Mouse (Mus musculus) intestine, embryonic 15.5 days (tissue): ENCODE results near the gene Gm20388. TPM values are rescaled to one million over a fixed set of nuclear protein-coding genes. Genes with fewer than 3 reads are reported as not detected.
A peak's percentile ranks its signal among the peaks of the same experiment; 100 is the strongest.

ENCODE experiments used
- ATAC-seq: fragments of 200-750 bp; cut with Nextera tagmentation; 2 replicates; pipeline ENCODE4 v1.8.0; 2017; ENCODE audit warnings: moderate TSS enrichment, moderate library complexity
- H3K27ac ChIP-seq: fragments of 300-500 bp; sonication (generic); 2 replicates; pipeline ENCODE4 v1.5.1; 2015; ENCODE audit warnings: mild to moderate bottlenecking, inconsistent platforms
- H3K27me3 ChIP-seq: fragments of 300-500 bp; sonication (generic); replicated peaks from 2 replicates; pipeline ENCODE4 v1.6.1; 2015; ENCODE audit warnings: inconsistent platforms
- H3K36me3 ChIP-seq: fragments of 300-500 bp; sonication (generic); 2 replicates; pipeline ENCODE4 v1.6.1; 2015; ENCODE audit warnings: inconsistent platforms
- H3K4me1 ChIP-seq: fragments of 300-500 bp; sonication (generic); replicated peaks from 2 replicates; pipeline ENCODE4 v1.6.1; 2015; ENCODE audit warnings: inconsistent platforms
- H3K4me2 ChIP-seq: fragments of 300-500 bp; sonication (generic); replicated peaks from 2 replicates; pipeline ENCODE4 v1.6.1; 2015; ENCODE audit warnings: mild to moderate bottlenecking, inconsistent platforms
- H3K4me3 ChIP-seq: fragments of 300-500 bp; sonication (generic); replicated peaks from 2 replicates; pipeline ENCODE4 v1.5.1; 2015; ENCODE audit warnings: inconsistent platforms
- H3K9ac ChIP-seq: fragments of 300-500 bp; sonication (generic); 2 replicates; pipeline ENCODE4 v1.6.1; 2015; ENCODE audit warnings: inconsistent platforms
- H3K9me3 ChIP-seq: fragments of 300-500 bp; sonication (generic); 2 replicates; pipeline ENCODE4 v1.6.1; 2016; ENCODE audit warnings: inconsistent platforms
- WGBS: fragments of 180-500 bp; shearing (Covaris S2); methylation state at CpG from one replicate; pipeline ENCODE4 v1.1.7; 2015; 5-methylcytosine and 5-hydroxymethylcytosine counted together
- polyA plus RNA-seq: library from polyadenylated mRNA; unstranded; fragments of >200 nt; fragmentation: Nextera tagmentation; extraction: Ambion mirVana; gene quantifications from 2 replicates; pipeline ENCODE4 v1.2.1, GENCODE M21; 2015

Gm20388 gene
- polyA plus RNA-seq, 1 experiment from 2014 or later: not detected

GRCm38 (mm10) chr8:120498926-120499605 lies 588.4 kb downstream of the Gm20388 start:
- WGBS: 29% methylated on average over 9 of the region's 9 CpGs
- no peak overlapping the region for H3K9ac ChIP-seq
- peak overlapping the region; percentile 36 for H3K4me2 ChIP-seq
- no peaks in the 10 kb centered on the region for H3K27me3 ChIP-seq
- no peaks in the 10 kb centered on the region for H3K9me3 ChIP-seq
- H3K36me3 ChIP-seq: no peaks in the 10 kb centered on the region
- ATAC-seq: peak; percentile 84
- no peak overlapping the region for H3K4me3 ChIP-seq
- peak overlapping the region; percentile 64 for H3K27ac ChIP-seq
- H3K4me1 ChIP-seq: peaks cover 77% of the 10 kb centered on the region

GRCm38 (mm10) chr8:120500701-120501261 lies 590.1 kb downstream of the Gm20388 start:
- H3K4me3 ChIP-seq: no peak overlapping the region

GRCm38 (mm10) chr8:120501426-120501825 lies 590.8 kb downstream of the Gm20388 start:
- Histone ChIP-seq H3K36me3 (no peaks in the 10 kb centered on the region), H3K4me1 (peaks cover 84% of the 10 kb centered on the region), H3K9ac (no peak overlapping the region), H3K27me3 (no peaks in the 10 kb centered on the region), H3K9me3 (no peaks in the 10 kb centered on the region), H3K4me2 (no peak overlapping the region), H3K4me3 (no peak overlapping the region), H3K27ac (no peak overlapping the region)
- 84% methylated on average over 5 of the region's 5 CpGs for WGBS
- no peak for ATAC-seq

More at GRCm38 (mm10) chr8:120500701-120501261, 590.1 kb downstream of the Gm20388 start:
- no peaks in the 10 kb centered on the region for H3K9me3 ChIP-seq
- WGBS: 71% methylated on average over 8 of the region's 8 CpGs
- H3K9ac ChIP-seq: no peak overlapping the region
- no peak overlapping the region for H3K27ac ChIP-seq
- H3K36me3 ChIP-seq: no peaks in the 10 kb centered on the region
- peaks cover 77% of the 10 kb centered on the region for H3K4me1 ChIP-seq
- no peaks in the 10 kb centered on the region for H3K27me3 ChIP-seq
- H3K4me2 ChIP-seq: no peak overlapping the region
- ATAC-seq: no peak

GRCm38 (mm10) chr8:120502428-120502827 lies 591.8 kb downstream of the Gm20388 start:
- H3K4me1 ChIP-seq: peaks cover 84% of the 10 kb centered on the region
- no peak overlapping the region for H3K27ac ChIP-seq
- no peaks in the 10 kb centered on the region for H3K9me3 ChIP-seq
- WGBS: 46% methylated on average over 5 of the region's 5 CpGs
- no peak overlapping the region for H3K4me2 ChIP-seq
- no peaks in the 10 kb centered on the region for H3K27me3 ChIP-seq
- no peak overlapping the region for H3K4me3 ChIP-seq
- no peak overlapping the region for H3K9ac ChIP-seq
- no peak for ATAC-seq
- no peaks in the 10 kb centered on the region for H3K36me3 ChIP-seq

GRCm38 (mm10) chr8:120504251-120505081 lies 593.8 kb downstream of the Gm20388 start:
- H3K4me2 ChIP-seq: peak overlapping the region; percentile 54
- 17% methylated on average over 19 of the region's 20 CpGs for WGBS
- H3K9ac ChIP-seq: peak overlapping the region; percentile 36; the same call in 1 of the 2 replicates
- H3K27ac ChIP-seq: peak overlapping the region; percentile 68; the same call in 1 of the 2 replicates
- H3K9me3 ChIP-seq: no peaks in the 10 kb centered on the region
- peak overlapping the region; percentile 20; the same call in 1 of the 2 replicates for H3K4me3 ChIP-seq
- H3K4me1 ChIP-seq: peaks cover 85% of the 10 kb centered on the region
- H3K36me3 ChIP-seq: no peaks in the 10 kb centered on the region
- H3K27me3 ChIP-seq: no peaks in the 10 kb centered on the region
- ATAC-seq: no peak

GRCm38 (mm10) chr8:120505082-120505511 lies 594.5 kb downstream of the Gm20388 start:
- Histone ChIP-seq H3K9ac (peak overlapping the region; percentile 36; the same call in 1 of the 2 replicates), H3K9me3 (no peaks in the 10 kb centered on the region), H3K4me1 (peaks cover 89% of the 10 kb centered on the region), H3K4me3 (peak overlapping the region; percentile 20; the same call in 1 of the 2 replicates), H3K36me3 (no peaks in the 10 kb centered on the region), H3K4me2 (peak overlapping the region; percentile 54), H3K27me3 (no peaks in the 10 kb centered on the region), H3K27ac (peak overlapping the region; percentile 68; the same call in 1 of the 2 replicates)
- 7% methylated on average over 19 of the region's 19 CpGs for WGBS
- ATAC-seq: no peak

GRCm38 (mm10) chr8:120505619-120506310 lies 595.1 kb downstream of the Gm20388 start:
- no peak overlapping the region for H3K4me3 ChIP-seq
- no peaks in the 10 kb centered on the region for H3K36me3 ChIP-seq
- H3K27ac ChIP-seq: 0 out of 2 replicates have a peak overlapping the region, but pooled peaks have one; percentile 68
- H3K9me3 ChIP-seq: no peaks in the 10 kb centered on the region
- H3K4me1 ChIP-seq: peaks cover 88% of the 10 kb centered on the region
- H3K27me3 ChIP-seq: no peaks in the 10 kb centered on the region
- 0 out of 2 replicates have a peak overlapping the region, but pooled peaks have one; percentile 36 for H3K9ac ChIP-seq
- WGBS: 47% methylated on average over 23 of the region's 23 CpGs
- peak overlapping the region; percentile 54 for H3K4me2 ChIP-seq
- ATAC-seq: no peak

- Histone ChIP-seq H3K4me2 (no peak overlapping the region), H3K9ac (no peak overlapping the region), H3K36me3 (no peaks in the 10 kb centered on the region), H3K9me3 (no peaks in the 10 kb centered on the region), H3K27ac (no peak overlapping the region), H3K4me3 (no peak overlapping the region), H3K27me3 (no peaks in the 10 kb centered on the region), H3K4me1 (peaks cover 88% of the 10 kb centered on the region)
- 63% methylated on average over 2 of the region's 2 CpGs for WGBS
- ATAC-seq: no peak
Measured at GRCm38 (mm10) chr8:120506562-120506961, 595.9 kb downstream of the Gm20388 start.

- Histone ChIP-seq H3K4me2 (no peak overlapping the region), H3K4me1 (peaks cover 93% of the 10 kb centered on the region), H3K36me3 (no peaks in the 10 kb centered on the region), H3K9ac (no peak overlapping the region), H3K27ac (peak overlapping the region; percentile 32; the same call in 1 of the 2 replicates), H3K9me3 (no peaks in the 10 kb centered on the region), H3K27me3 (no peaks in the 10 kb centered on the region), H3K4me3 (no peak overlapping the region)
- WGBS: 91% methylated on average over 9 of the region's 9 CpGs
- no peak for ATAC-seq
Measured at GRCm38 (mm10) chr8:120507290-120507689, 596.6 kb downstream of the Gm20388 start.

GRCm38 (mm10) chr8:120509136-120510034 lies 598.7 kb downstream of the Gm20388 start:
- Histone ChIP-seq H3K4me1 (peaks cover 91% of the 10 kb centered on the region), H3K36me3 (no peaks in the 10 kb centered on the region), H3K27me3 (no peaks in the 10 kb centered on the region), H3K4me2 (peak overlapping the region; percentile 45), H3K4me3 (no peak overlapping the region), H3K27ac (peak overlapping the region; percentile 42; the same call in 1 of the 2 replicates), H3K9me3 (no peaks in the 10 kb centered on the region), H3K9ac (peak overlapping the region; percentile 14; the same call in 1 of the 2 replicates)
- WGBS: 11% methylated on average over 21 of the region's 21 CpGs
- peak; percentile 75 for ATAC-seq

GRCm38 (mm10) chr8:120510035-120510416 lies 599.4 kb downstream of the Gm20388 start:
- H3K4me3 ChIP-seq: no peak overlapping the region
- H3K27me3 ChIP-seq: no peaks in the 10 kb centered on the region
- H3K36me3 ChIP-seq: no peaks in the 10 kb centered on the region
- H3K9ac ChIP-seq: no peak overlapping the region
- peaks cover 84% of the 10 kb centered on the region for H3K4me1 ChIP-seq
- peak overlapping the region; percentile 45 for H3K4me2 ChIP-seq
- 18% methylated on average over 5 of the region's 6 CpGs for WGBS
- H3K9me3 ChIP-seq: no peaks in the 10 kb centered on the region
- no peak for ATAC-seq
- H3K27ac ChIP-seq: 0 out of 2 replicates have a peak overlapping the region, but pooled peaks have one; percentile 42
